Mouse (Mus musculus) kidney, postnatal 4 days (tissue): ENCODE data around the gene Usb1.
"Not testable (repeated sequence)": the region's sequence is repeated elsewhere in the genome, so short reads cannot be mapped to it uniquely, and the experiment has no call there.

Source experiments
- DNase-seq, 2 experiments: peaks; one replicate each; pipeline ENCODE4 v3.0.0; 2021; ENCODE audit warnings: mixed read lengths in 2 of 2

The Usb1 gene

DNA sequence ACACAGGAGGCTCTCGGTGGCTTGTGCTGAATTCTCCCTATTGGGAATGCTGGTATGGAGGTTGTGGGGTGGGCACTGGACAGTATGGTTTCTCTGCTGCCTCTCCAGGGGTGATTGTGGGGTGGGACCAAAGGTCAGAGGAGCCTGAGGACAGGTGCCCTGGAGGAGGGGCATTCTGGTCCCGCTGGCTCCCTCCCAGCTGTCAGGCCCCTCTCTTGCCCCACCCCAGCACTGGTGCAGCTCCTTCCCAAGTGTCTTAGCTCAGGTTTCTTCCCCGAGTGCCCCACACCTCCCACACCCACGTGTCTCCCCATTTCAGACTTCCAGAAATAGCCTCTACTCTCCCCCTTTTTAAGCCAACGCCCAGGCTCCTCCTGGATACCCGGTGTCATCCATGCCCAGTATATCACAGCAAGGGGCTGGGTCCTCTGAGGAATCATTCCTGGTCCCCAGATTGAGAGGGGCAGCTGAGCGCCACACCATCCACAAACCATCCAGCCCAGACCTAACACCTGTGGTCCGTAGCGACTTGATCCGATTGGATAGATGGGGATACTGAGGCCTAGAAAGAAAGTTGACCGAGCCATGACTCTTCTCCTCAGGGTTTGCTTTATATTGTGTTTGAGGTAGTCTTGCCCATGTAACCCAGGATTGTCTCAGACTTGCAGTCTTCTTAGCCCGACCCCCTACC, 44.4 kb downstream of the Usb1 start:
- no peak for DNase-seq

DNA sequence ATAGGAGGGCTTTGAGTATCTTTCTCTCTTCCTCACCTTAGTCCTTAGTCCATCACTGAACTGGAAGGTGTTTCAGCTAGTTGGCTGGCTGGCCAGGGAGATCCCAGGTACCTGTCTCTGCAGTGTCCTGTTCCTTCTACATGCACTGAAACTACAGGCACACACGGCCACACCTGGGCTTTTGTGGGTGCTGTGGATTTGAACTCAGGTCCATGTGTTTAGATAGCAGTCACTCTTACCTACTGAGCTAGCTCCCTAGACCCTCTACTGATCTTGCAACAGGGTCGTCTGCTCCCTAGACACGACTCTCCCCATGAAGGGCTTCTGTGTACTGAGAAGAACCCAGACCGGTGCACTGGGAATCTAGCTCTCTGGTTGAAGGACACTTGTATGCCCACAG, 45.0 kb downstream of the Usb1 start:
- no peak for DNase-seq

DNA sequence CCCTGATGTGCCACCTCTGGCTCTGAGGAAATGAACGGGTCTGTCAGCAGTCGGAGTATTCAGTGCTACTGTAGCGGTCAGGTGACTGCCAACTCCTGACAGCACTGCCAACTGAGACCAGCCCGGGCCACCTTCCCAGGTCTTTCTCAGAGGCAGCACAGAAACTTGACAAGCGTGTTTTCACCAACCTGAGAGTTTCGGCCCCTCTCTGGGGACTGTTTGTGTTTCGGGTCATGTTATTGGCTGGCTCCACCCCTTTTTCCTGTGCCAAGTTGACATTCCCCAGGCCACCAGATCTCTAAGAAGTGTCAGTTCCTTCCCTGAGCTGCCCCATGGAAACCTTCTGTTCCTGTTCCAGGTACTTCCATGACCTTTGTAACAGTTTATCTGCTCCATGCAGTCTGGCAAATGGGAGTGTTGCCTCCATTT, 45.8 kb downstream of the Usb1 start:
- DNase-seq = peak; percentile 32 to 45

DNA sequence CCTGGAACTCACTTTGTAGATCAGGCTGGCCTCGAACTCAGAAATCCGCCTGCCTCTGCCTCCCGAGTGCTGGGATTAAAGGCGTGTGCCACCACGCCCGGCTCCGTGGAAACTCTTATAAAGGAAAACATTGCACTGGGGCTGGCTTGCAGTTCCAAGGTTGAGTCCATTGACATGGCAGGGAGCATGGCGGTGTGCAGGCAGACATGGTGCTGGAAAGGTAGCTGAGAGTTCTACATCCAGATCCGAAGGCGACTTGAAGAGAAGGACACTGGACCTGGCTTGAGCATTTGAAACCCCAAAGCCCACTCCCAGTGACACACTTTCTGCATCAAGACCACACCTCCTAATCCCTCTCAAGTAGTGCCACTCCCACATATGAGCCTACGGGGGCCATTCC, 46.8 kb downstream of the Usb1 start:
- not testable (repeated sequence) for DNase-seq

DNA sequence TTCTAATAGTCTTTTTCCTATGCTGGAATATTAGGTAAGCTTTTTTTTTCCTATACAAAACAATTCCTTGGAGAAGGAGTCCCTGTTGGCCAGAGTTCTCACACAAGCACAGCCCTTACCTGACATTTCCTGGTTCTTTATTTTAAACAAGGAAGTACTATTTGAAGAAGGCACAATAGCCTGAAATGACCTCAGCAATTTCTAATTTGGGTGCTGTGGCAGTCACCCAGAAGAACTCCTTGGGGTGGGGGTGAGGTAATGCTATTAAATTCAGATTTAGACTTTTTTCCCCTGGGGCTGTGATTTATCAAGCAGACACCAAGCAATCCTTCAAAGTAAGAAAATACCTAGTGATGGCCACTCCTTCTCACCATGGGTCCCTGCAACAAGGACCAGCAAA, 48.9 kb downstream of the Usb1 start:
- no peak for DNase-seq

DNA sequence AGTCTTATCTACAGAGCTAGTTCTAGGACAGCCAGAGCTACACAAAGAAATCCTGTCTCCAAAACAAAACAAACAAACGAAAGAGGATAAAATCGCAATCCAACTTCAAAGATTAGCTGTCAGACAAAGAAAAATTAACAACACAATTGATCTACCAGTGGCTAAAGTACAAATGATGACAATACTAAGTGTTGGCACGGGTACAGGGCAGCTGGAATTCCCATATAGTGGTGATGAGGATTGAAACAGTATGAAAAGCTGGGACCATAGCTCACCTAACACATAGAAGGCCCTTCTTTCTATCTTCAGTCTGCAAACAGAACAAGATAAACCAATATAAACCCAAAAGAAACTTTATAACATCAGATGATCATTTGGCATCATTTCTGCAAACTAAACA, 49.5 kb downstream of the Usb1 start:
- no peak for DNase-seq

DNA sequence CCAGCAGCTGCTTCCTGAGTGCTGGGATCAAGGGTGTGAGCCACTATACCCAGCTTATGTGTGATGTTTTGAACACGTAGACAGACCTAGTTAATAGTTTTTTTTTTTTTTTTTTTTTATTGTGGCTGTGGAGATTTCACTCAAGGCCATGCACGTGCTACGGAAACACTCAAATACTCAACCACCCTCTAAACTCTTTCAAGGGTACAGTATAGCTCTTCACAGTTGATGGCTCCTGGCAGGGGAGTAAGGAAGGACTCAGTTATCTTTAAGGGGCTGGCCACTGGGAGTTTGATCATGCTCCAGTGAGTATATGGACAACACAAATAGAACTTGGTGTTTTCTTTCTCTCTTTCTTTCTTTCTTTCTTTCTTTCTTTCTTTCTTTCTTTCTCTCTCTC, 52.4 kb downstream of the Usb1 start:
- no peak for DNase-seq

DNA sequence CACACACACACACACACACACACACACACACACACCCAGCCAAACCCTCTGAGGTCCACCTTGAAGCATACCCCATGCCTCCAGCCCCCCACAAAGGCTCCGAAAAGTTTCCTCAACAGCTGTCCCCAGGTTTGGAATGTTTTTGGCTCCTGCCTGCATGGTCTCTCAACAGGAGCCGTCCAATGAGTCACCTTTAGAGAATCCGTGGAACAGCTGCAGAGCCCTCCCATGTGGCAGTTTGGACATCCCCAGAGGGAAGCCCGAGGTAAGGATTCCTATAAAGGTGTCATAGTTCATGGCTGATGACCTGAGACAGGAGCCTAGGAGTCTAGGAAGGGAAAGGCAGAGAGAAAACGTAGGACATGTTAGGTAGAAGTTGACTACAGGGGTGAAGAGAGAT, 54.0 kb downstream of the Usb1 start:
- DNase-seq = no peak

DNA sequence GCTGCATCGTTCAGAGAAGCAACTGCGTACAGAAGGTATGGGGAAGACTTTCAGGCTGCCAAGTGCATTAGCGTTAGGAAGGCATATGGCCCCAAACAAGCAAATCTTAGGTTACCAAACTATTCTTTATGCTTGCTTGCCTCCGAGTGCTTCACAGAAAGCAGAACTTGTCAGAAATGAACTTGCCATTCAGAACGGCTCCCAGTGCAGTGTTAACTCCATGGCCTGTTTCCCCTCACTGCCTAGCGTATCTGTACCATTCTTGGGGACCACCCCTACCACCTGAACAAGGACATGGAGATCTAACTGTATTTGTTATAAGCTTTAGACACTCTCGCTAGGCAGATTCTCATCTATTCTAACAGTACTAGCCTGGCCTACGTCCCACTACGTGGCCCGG, 55.1 kb downstream of the Usb1 start:
- no peak for DNase-seq

DNA sequence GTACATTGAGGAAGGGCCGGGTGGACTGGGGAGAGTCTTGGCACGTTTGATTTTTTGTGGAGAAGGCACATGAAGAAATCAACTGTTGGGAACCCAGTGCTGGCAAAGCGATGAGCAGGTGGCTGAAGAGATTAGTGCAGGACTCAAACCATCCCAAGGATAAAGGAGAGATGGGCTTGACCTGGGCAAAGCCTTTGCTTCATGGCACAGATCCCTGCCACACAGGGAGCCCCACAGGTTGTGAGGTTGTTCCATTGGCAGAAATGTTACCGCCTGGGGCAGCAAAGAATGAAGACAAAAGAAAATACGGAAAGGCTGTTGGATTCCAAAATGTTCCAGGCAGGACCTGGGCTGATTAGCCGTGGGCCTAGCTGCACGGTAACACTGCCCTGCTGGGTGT, 55.9 kb downstream of the Usb1 start:
- no peak for DNase-seq

DNA sequence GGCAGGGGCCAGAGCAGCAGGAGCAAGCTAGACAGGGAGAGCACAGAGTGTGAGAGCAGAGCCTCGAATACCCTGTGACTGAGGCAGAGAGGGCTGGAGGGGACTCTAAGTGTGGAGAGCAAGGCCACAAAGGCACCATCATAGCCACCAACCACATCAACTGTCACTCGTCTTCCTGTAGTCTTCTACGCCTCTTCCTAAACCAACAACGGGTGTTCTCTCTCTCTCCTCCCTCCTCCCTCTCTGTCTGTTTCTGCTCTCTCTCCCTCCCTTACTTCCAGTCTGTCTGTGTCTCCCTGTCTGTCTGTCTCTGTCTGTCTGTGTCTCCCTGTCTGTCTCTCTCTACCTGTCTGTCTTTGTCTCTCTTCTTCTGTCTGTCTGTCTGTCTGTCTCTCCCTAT, 58.2 kb downstream of the Usb1 start:
- no peak for DNase-seq

DNA sequence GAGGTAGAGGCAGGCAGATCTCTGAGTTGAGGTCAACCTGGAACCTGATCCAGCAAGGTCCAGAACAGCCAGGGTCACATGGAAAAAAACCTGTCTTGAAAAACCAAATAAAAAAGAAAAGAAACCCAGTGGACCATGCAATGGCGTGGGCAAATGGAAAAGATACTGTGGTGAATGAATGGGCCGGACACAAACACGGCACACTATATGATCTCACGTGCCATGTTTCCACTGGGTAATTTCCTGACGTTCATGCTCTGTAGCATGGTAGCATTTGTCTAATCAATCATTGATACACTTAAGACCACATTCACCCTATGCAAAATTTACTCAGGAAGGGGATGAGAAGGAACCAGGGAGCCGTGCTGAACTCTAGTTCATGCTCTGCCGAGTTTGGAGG, 59.0 kb downstream of the Usb1 start:
- DNase-seq = no peak

DNA sequence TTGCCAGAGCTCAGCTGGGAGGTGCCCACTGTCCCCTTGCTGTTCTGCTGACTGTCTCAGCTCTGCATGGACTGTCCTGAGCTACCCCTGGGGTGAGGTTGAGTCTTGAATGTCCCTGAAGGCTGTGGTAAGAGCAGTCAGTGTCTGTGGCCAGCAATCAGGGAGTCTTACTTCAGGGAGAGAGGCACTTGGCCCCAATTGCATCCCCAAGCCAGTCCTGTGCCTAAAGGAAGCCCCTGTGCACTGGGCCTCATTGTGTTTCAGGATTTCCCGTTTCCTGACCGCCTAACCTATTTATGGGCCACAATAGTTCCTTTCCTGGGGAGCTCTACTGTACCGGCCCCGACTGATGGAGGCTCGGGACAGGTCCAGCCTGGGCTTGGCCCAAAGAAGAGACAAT, 60.5 kb downstream of the Usb1 start:
- peak in 1 of 2 experiments; percentile 49 for DNase-seq

DNA sequence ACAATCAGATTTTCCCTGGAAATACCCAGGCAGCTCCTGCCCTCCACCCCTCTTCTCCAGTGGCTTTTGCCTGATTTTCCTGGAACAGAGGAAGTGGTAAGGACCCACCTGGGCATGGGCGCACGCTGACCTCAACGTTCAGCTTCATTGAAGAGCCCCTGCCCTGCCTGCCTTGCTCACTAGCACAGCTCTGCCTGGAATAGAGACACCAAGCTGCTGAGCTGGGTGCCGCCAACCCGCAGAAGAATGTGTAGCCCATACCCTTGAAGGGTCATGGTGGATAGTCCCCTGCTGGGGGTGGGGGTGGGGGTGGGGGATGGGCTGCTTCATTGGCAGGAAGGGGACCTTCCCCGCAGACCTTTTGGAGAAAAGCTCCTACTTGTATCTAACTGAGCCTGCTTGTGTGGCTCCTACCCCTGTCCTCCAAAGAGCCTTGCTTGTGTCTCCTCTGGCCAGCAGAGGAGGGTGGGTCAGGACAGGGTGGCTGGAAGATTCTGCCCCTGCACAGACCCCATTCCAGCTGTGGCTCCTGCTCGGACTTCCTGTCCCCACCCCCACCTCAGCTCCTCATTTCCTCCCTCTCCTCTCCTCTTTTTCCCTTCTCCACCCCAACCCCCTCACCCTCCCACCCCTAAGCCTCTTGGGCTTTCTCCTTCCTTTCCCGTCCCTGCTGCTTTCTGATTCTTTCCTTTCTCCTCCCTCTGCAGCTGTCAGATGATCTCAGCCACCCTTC, 63.3 kb downstream of the Usb1 start:
- DNase-seq = peak; percentile 21 to 41

DNA sequence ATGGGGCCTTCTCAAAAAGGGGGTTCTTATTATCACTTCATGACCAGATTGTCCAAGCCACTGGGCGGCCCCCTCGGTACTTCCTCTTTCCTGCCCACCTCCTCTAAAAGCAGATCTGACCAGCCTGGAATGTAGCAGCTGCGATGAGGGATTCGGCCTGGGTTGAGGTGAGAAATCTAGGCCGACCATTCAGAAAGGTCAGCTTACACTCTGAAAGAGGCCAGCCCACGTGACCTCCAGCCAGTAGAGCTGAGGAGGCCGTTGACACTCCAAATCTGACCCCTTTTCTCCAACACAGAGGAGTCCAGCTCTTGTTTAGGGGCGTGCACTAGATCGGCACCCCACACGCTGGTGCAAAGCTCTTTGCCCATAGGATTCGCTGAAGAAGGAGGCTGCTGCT, 64.7 kb downstream of the Usb1 start:
- peak in 1 of 2 experiments; percentile 13 for DNase-seq
